Mouse (Mus musculus) C2C12 (cell line): ENCODE measurements around the gene Cdc42ep2.

Experiments
- CEBPB ChIP-seq: IDR thresholded peaks from one replicate; pipeline ENCODE4 v1.6.1; 2011; ENCODE audit warnings: low read depth, mild to moderate bottlenecking, control low read depth, moderate library complexity
- CTCF ChIP-seq: IDR thresholded peaks from one replicate; pipeline ENCODE4 v1.5.1; 2011; ENCODE audit not compliant: control insufficient read depth, insufficient read depth, insufficient read length
- FOSL1 ChIP-seq: IDR thresholded peaks from one replicate; pipeline ENCODE4 v1.8.0; 2011; ENCODE audit warnings: mild to moderate bottlenecking, low read length; ENCODE audit not compliant: poor library complexity, insufficient read depth, severe bottlenecking
- MAX ChIP-seq: IDR thresholded peaks from one replicate; pipeline ENCODE4 v1.6.1; 2011; ENCODE audit warnings: mild to moderate bottlenecking, control low read depth
- MYOD1 ChIP-seq: IDR thresholded peaks from one replicate; pipeline ENCODE4 v1.6.1; 2011; ENCODE audit warnings: low read depth; ENCODE audit not compliant: control insufficient read depth, insufficient read length
- MYOG ChIP-seq: IDR thresholded peaks from one replicate; pipeline ENCODE4 v1.6.1; 2011; ENCODE audit not compliant: control insufficient read depth, insufficient read length; ENCODE audit errors: extremely low read depth
- USF1 ChIP-seq: IDR thresholded peaks from one replicate; pipeline ENCODE4 v1.6.1; 2011; ENCODE audit warnings: low read depth, mild to moderate bottlenecking, control low read depth, moderate library complexity

DNA sequence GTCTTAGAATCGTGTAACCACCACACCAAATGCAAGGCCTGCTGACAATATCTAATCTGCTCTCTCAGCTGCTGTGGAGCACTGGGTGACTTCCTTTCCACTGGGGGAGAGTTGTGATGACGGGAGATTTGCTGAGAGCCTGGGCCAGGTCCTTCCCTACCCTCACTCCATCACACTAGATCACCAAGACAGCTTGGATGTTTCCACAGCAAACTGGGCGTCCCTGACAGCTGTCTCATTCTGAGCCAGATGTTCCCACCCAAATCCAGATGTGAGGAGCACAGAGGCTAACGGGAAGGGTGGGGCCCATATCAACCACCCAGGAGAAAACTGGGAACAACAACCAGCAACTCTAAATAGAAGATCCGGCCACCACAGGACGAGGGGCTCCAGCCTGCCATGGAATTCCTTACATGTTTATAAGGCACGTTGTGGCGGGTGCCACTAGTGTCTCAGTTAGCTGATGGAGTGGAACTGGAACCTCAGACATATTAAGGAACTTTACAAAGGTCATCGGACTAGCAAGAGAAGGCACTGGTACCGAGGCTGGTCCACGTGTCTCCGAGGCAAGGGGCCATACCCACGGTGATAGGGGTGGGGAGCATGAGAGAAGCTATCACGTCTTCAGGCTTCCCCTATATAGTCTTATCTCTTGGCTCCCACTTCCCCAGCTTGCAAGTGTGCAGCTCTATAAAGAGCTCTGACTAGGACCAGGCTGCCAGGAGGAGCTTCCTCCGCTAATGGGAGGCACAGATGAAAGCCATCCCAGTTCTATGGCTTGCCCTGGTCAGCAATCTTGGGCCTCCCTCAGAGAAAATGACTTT, 2.3 kb downstream of the Cdc42ep2 start:
- TF ChIP-seq CTCF (no peak), USF1 (no peak), MYOG (no peak), FOSL1 (no peak), MAX (no peak), MYOD1 (no peak), CEBPB (no peak)
